Mouse (Mus musculus) right cerebral cortex, adult 18-20 months (tissue): Measurements from ENCODE around the gene S100a14.

Source experiments
- DNase-seq: peaks from one replicate; pipeline ENCODE4 v3.0.0; 2022; ENCODE audit warnings: mixed read lengths

Gene S100a14

GRCm38 (mm10) chr3:90525421-90525820, 1.2 kb upstream of the S100a14 start:
- DNase-seq: peak; percentile 68

DNA sequence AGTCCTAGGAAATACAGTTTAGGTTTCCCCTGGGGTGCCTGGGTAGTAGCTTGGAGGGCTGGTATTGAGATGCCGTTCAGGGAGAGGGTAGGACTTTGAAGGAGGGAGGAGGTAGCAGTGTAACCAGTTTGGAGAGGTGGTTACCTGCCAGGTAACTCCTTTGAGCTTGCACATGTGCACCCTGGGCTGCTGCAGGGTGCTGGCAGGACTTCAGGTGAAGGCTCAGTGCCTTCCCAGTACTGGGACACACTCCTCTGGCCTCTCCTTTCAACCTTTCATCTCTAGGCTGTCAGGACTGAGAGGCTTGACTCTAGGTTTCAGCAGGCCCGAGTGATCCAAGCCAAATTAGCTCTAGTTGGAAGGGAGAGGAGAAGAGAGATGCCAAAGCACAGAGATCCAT, 580 bp upstream of the S100a14 start:
- DNase-seq: no peak

DNA sequence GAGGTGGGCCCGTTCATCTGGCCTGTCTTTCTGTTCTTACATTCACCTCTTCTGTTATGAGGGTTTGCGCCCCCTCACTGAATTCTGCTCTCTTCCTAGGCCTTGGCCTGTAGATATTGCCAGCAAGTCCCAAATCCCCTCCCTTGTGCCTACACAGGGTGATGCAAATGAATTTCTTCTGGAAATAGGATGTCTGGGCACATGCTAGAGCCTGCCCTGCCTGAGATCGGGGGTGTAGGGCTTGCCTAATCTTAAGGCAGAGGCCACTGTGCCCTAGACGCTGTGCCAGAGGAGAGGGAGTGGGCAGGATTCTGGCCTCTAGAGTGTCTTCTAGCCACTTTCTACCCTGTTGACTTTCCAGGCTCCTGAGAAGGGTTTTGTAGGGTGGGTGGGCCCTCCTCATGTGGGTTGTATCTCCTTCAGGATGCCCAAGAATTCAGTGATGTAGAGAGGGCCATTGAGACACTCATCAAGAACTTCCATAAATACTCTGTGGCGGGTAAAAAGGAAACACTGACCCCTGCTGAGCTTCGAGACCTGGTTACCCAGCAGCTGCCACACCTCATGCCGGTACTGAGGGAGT, 726 bp downstream of the S100a14 start:
- no peak for DNase-seq

DNA sequence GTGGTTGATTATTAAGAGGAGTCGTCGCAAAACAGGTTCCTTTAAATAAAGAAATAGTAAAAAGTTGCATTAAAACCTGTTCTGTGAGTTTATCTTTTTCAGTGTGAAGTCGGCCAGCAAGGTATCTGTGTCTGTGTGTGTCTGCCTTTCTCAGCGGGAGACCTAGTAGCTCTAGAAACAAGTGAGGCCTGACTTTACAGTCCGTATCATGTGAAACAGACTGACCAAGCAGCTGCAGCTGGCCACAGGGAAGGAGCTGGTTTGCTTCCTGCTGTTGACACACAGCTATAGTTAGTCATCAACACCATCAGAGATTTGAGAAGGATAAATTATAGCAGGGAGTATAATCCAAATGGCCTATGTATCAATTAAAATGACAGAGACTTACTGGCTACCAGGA, 5.1 kb downstream of the S100a14 start:
- DNase-seq: no peak

DNA sequence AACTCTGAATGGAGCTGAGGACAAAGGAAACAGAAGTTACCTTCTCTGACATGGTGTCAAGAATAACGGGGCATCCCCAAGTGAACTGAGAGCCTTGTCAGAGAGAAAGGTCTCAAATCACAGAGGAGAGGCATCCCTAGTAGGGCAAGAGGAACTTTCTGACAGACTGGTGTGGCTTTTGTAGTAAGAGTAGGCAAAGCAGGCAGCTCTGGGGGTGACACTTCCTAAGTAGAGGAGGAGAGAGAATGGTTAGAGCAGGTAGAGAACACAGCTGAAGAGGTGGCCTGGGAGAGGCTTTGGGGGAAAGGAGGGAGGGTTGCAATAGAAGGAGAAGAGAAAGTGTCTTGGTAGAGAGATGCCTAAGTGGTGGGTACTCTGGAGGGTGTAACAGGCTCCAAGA, 8.8 kb downstream of the S100a14 start:
- DNase-seq: no peak

- DNase-seq: no peak
Observed at GRCm38 (mm10) chr3:90537141-90537904, 10.7 kb downstream of the S100a14 start, which contains the start of gene S100a16. Gene S100a16 (plus strand): TSS chr3:90537254.

- DNase-seq: no peak
Observed at GRCm38 (mm10) chr3:90537905-90538296, 11.2 kb downstream of the S100a14 start.

DNA sequence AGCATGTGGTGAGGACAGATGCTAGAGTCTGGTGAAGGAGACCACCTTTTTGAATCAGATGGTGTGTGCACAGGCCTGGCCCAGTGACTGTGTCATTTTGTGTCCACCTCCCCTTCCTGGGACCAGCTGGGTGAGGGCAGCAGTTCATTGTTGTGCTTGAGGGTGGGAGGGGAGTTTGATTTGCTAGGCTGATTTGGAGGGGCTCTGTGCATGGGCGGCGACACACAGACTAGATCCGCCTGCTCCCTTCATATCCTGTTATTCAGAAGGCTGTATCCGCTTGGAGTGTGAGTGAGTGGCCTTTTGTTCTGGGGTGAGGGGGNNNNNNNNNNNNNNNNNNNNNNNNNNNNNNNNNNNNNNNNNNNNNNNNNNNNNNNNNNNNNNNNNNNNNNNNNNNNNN, 14.2 kb downstream of the S100a14 start:
- peak; percentile 47 for DNase-seq

GRCm38 (mm10) chr3:90549676-90550420, 23.2 kb downstream of the S100a14 start:
- no peak for DNase-seq

DNA sequence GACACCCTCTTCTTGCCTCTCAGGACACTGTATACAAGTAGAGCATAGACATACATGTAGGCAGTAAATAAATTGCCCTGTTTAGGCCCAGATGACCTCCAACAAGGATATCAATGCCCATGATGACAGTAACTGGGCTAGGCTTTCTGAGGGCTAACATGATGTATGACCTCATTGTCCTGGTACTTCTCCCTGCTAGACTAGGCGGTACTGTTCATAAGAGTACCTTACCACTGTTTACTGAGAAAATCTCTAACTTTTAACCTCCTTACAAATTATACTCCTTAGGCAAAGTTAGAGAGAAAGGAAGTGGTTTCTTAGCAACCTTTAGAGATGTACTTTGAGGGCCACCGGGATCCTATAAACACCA, 23.8 kb downstream of the S100a14 start:
- no peak for DNase-seq

- DNase-seq: no peak
Observed at GRCm38 (mm10) chr3:90552231-90552630, 25.6 kb downstream of the S100a14 start.

- peak; percentile 46 for DNase-seq
Observed at GRCm38 (mm10) chr3:90555954-90556353, 29.3 kb downstream of the S100a14 start.

- no peak for DNase-seq
Observed at GRCm38 (mm10) chr3:90560008-90560628, 33.5 kb downstream of the S100a14 start, which contains the start of gene S100a3. Gene S100a3 (plus strand): TSS chr3:90560578.

DNA sequence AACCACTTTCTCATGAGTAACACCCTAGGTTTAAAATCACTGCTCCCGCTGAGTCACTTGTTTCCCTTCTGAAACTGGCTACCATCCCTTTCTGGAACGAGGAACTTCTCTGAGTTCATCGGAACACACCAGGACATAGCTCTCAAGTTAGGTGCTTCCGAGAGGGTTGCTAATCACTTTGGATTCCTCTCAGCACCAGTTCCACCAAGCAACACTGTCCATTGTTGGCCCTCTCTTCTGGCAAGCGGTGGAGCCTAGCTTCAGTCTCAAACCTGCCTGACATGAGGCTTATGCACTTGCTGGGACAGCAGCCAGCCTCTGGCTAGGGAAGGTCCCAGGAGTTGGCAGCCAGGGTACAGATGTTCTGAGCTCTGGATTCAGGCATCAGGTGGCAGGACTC, 48.0 kb downstream of the S100a14 start:
- no peak for DNase-seq

GRCm38 (mm10) chr3:90575320-90575719, 48.7 kb downstream of the S100a14 start:
- no peak for DNase-seq

DNA sequence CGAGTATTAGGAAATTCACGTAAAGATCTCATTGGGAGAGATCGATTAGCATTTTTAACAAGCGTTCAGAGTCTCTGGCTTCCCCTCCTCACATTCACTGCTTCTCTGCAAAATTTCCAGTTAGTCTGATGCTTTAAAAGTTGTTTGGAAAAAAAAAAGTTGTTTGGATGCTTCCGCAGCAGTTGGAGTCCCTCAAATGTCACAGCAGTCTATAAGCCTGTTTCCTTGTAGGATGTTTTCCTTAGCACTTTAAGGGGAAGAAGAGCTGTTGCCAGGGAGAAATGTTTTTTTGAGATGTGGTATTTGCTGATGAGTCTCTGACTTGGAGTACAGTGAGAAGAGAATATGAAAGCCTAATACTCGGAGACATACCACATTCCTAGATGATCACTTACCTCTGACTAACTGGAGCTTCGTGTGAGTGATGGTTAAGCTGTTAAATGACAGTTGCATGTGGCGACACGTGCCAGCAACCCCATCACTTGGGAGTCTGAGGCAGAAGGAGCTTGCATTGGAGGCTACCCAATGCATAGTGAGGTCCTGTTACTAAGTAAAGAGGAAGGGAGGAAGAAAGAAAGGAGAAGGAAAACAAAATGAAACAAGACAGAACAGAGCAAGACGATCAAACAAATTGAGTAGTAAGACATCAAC, 49.8 kb downstream of the S100a14 start:
- no peak for DNase-seq
